Mouse (Mus musculus): Measurements from ENCODE around the gene Syt16. TPM values are rescaled to one million over a fixed set of nuclear protein-coding genes. Genes with fewer than 3 reads are reported as not detected.

The Syt16 gene
- total RNA-seq, 2 experiments from 2014 or later, result 62.5 to 67.0 TPM

GRCm38 (mm10) chr12:74002449-74002848 is 5.0 kb downstream of the Syt16 start:
- DNase-seq (ENCODE audit: extremely low spot score in 1 of 2, low spot score in 1 of 2), result no peak

DNA sequence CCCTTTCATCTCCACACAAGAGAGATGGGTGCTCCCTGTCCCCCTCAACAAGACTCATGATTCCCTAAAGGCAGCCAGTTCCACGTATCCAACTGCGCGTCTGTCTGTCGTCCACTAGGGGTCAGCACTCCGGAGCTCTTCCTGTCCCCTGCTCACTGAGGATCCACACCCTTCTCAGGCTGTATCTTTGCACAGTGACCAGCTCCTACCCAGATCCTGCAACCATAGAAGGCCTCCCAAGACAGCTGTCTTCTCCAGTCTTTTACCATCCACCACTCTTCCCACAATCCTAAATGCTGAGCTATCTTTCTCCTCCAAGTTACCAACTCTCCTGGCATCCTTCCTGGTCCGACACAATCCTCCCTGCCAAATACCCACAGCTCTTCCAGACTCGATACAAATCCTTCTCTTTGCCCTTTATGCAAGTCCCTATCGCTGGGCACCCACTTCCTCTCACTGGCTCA is 12.0 kb downstream of the Syt16 start:
- peak in 1 of 2 experiments; percentile 44 for DNase-seq (ENCODE audit: extremely low spot score in 1 of 2, low spot score in 1 of 2)

DNA sequence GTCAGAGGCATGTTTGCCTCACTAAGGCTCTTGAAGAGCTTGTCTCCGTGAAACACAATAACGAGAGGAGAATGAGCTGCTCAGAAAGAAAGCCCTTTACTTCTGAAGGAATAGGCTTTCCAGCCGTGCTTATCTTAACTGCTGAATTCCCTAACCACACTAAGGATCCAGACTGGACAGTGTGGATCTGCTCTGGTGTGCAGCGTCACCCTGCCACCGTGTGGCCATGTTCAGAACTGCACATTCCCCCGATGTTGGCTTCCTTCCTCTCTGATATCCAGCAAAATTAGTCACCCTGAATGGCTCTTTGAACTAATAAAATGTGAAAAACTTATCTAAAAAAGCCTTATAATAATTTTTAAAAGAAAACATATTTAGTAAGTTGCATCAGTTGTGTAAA is 16.3 kb downstream of the Syt16 start:
- peak; percentile 81 to 97 for DNase-seq (ENCODE audit: extremely low spot score in 1 of 2, low spot score in 1 of 2)

DNA sequence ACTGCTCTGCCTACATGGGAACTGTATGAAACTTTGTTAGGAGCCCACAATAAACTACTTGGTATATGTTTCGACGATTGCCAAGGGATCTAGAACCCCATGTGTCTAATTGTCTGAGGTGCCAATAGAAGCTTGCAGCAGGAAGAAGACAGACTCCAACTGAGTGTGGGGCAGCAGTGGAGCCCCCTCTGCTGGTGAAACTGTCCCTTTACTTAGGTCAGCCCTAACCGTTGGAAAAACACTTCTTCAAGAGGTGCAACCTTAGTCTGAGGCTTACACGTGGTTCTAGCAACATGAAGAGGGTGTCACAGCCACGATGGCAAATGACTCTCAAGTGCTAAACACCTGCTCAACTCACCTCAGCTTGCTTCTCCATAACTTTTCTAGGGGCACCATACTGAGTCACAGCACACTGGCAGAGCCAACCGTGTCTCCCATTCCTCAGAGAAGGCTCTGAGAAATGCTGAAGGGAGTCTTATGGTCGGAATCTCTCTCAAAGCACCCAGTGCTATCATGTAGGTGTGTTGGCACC is 17.3 kb downstream of the Syt16 start:
- DNase-seq (ENCODE audit: extremely low spot score in 1 of 2, low spot score in 1 of 2), result peak in 1 of 2 experiments; percentile 52

DNA sequence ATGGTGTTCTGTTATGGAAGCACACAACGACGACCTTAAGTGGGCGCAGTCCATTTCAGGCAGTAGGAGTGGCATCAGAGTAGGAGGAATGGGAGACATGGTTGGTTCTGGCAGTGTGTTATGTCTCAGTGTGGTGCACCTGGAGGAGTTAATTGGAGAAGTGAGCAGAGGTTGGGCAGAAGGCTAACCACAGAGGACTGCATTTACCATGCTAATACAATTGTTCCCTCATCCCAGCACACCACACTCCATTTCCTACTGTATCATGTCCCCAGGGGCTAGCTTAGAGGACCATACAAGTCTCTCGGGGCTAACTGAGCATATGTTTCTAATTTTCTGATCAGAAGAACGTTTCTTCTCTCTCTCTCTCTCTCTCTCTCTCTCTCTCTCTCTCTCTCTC is 18.0 kb downstream of the Syt16 start:
- no peak for DNase-seq (ENCODE audit: extremely low spot score in 1 of 2, low spot score in 1 of 2)

DNA sequence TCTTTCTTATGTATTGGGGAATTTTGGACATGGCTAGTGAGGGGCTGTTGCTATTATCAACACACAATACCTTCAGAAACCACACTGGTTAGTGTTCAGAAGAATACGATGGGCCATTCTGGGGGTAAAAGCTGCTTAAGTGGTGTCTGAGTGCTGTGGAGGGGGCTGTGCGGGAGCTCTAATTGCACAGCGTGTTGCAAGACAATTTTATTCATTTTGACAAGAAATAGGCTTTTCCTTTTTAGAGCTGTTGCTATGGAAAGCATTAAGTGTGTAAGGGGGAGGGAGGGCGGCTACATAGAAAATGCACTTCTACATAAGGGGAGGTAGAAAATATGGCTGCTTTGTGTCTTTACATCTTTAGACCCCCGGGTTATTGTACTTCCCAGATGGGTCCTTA is 25.8 kb downstream of the Syt16 start:
- DNase-seq (ENCODE audit: extremely low spot score in 1 of 2, low spot score in 1 of 2), result peak in 1 of 2 experiments; percentile 2

GRCm38 (mm10) chr12:74024912-74025311 is 27.5 kb downstream of the Syt16 start:
- DNase-seq (ENCODE audit: extremely low spot score in 1 of 2, low spot score in 1 of 2), result no peak

DNA sequence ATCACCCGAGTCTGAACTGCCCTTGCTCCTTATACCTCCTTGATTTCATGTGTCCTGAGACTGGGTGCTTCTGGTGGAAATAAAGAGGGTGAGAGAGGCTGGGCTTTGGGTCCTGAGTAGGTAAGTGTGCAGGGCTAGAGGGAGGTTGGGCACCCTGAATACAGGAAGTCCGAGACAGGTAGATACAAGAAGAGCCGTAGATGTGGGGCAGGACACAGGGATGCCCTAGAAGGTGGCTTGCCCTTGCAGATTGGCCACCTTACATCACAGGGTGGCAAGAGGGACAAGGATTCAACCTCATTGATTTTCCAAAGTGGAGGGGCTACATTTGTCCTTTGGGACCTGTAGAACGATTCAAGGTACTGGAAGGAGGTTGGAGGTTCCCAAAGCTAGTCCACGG is 45.8 kb downstream of the Syt16 start:
- DNase-seq (ENCODE audit: extremely low spot score in 1 of 2, low spot score in 1 of 2), result no peak

- no peak for DNase-seq (ENCODE audit: extremely low spot score in 1 of 2, low spot score in 1 of 2)
Observed at GRCm38 (mm10) chr12:74043755-74044154, 46.3 kb downstream of the Syt16 start.

DNA sequence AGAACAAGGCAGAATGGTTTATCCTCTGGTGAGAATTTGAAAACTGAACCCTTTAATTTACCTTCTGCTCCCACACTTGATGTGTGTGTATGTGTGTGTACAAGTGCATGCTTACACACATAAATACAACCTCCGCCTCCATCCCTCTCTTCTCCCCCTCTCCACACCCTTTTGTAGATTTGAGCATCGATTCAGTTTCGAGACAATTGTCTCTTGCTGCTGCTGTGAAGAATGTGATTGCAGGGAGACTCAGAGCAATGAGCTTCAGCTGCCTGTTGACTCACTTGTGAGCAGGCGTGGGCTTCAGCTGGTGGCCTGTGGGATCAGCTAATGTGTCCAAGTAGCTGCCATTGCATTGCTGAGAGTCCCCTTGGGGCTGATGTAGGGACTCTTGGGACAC is 46.8 kb downstream of the Syt16 start:
- DNase-seq (ENCODE audit: extremely low spot score in 1 of 2, low spot score in 1 of 2), result no peak

GRCm38 (mm10) chr12:74055336-74055931 is 58.0 kb downstream of the Syt16 start:
- DNase-seq (ENCODE audit: extremely low spot score in 1 of 2, low spot score in 1 of 2), result peak; percentile 75 to 92

- DNase-seq (ENCODE audit: extremely low spot score in 1 of 2, low spot score in 1 of 2), result no peak
Observed at GRCm38 (mm10) chr12:74056162-74056561, 58.7 kb downstream of the Syt16 start.

GRCm38 (mm10) chr12:74062547-74062946 is 65.1 kb downstream of the Syt16 start:
- DNase-seq (ENCODE audit: extremely low spot score in 1 of 2, low spot score in 1 of 2), result no peak

DNA sequence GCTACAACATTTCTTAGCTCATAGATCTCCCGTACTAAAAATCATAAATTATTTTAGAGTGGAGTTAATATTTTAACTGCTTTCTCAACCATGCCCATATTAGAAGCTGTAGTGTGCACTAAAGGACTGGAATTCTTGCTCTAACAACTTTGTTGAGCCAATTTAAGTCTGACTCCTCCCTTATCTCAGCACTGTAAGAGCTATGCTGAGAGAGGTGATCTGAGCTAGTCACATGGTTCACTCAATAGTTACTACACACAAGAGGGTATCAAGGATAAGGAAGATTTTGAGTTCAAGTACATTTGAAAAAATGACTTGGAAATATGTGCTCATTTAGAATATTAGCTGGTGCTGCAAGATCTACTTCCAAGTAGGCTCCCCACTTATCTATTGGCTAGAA is 71.5 kb downstream of the Syt16 start:
- no peak for DNase-seq (ENCODE audit: extremely low spot score in 1 of 2, low spot score in 1 of 2)

DNA sequence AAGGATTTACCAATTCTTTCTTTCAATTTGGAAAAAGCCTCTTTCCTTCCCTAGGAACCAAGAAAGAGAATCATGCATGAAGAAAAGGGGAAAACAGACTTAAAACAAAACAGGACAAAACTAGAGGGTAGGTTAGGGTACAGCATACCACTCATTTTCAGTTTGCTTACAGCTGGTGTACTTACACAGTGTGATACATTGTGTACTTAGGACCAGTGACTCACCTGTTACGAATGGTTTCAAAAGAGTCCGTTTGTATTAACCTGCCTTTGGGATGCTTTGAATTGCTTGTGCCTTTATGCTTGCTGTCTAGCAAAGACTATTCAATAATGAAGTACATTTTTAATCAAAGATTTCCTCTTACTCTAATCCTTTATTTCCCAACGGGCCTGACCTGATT is 78.1 kb downstream of the Syt16 start:
- no peak for DNase-seq (ENCODE audit: extremely low spot score in 1 of 2, low spot score in 1 of 2)

GRCm38 (mm10) chr12:74076091-74076490 is 78.6 kb downstream of the Syt16 start:
- no peak for DNase-seq (ENCODE audit: extremely low spot score in 1 of 2, low spot score in 1 of 2)

DNA sequence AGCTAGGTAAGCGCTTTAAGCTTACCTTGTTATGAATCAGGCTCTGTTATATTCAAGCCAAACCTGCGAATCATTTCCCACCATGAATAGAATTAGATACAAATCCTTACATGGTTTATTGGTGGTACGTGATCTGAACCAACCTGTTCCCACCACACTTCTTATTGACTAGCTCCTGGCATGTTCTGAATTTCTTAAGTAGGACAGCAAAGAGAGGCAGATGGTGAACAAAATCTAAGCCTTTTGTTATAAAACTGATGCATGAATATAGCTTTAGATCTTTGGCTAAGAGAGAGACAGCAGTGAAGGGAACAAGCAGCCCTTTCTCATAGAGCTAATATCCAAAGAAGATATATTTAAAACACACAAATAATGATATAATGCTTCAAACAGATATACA is 83.7 kb downstream of the Syt16 start:
- DNase-seq (ENCODE audit: extremely low spot score in 1 of 2, low spot score in 1 of 2), result no peak

GRCm38 (mm10) chr12:74084389-74084788 is 86.9 kb downstream of the Syt16 start:
- no peak for DNase-seq (ENCODE audit: extremely low spot score in 1 of 2, low spot score in 1 of 2)

DNA sequence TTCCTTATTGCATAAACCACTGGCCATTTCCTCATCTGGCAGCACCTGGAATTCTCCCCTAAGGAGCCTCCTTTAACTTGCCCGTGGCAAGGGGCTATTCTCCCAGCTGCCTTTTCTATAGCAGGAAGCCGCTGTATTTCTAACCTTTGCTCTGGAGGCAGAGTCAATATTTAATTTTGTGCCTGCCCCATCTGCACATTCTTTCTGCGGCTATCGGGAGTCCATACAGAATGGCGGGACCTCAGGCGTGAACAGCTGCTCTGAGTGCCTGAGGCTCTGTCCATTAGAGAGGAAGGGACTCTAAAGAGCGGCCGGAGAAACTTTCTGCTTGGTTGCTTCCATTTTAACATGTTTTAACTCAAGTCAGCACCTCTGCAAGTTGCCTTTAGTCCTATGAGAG is 89.6 kb downstream of the Syt16 start:
- no peak for DNase-seq (ENCODE audit: extremely low spot score in 1 of 2, low spot score in 1 of 2)

DNA sequence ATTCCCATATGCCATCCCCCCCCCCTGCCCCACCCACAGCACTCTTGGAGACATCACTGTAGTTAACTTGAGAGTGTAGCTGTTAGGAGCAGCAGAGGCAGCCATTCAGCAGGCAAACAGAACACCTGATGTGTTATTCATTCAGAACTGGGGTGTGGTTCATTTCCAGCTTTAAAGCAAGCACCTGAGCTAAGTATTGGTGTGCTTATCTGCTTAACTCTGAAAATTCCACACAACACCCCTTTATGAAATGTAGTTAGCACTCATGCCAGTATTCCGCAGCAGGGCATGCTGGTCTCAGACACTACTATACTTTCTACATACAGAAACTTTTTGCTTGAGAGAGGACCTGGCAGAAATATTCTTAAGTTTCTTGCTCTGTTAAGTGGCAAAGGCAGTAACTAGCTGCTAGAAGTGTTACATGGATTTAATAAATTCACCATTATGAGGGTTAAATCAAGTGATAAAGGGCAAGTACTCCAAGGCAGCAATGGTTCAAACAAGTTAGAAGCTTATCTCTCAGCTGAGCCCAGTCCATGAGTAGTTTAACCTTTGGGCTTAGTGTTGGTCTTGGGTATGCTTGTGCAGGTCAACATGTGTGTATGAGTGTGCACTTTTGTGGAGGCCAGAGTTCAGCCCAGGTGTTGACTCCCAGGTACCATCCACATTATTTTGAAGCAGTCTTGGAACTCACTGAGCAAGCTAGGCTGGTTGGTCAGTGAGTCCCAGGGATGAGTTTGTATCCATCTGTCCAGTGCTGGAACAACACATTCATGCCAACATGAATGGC is 92.1 kb downstream of the Syt16 start:
- DNase-seq (ENCODE audit: extremely low spot score in 1 of 2, low spot score in 1 of 2), result no peak

DNA sequence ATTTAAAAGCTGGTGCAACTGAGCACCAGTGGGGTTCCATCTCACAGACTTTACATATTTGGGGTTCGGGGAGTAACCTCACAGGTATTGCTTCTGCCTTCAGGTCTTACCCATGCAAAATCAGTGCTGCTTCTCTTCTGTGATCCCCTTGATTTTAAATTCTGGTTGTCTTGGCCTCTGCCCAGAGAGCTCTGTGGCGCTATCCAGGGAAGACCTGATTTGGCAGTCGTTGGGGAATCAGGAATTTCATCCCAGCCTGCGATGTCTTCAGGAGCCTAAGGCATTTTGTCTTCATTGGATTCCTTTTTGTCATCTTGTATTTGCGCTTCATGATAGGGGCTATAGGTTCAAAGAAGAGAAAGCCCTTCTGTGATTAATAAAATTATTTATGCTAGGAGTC is 95.1 kb downstream of the Syt16 start:
- no peak for DNase-seq (ENCODE audit: extremely low spot score in 1 of 2, low spot score in 1 of 2)

DNA sequence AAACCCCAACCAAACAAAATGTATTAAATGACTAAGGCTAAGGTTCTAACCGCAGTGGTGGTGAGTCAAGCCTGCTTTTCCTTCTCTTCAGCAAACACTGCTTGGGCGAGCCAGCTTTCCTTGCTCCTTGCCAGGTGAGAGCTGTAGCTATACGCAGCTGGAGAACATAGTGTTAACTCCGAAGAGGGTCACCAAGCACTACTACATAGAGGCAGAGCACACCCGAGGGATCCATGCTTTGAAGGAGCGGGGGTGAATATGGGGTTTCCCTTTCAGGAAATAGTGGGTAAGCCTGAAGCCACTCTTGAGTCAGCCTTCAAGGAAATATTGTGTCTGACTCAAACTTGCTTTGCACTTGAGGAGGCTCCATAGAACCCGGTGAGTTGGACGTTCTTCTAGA is 95.6 kb downstream of the Syt16 start:
- DNase-seq (ENCODE audit: extremely low spot score in 1 of 2, low spot score in 1 of 2), result no peak

Measured in layer of hippocampus, postnatal 25 days (tissue).